Mouse (Mus musculus) E14TG2a.4 (cell line): Measurements from ENCODE around the gene Rftn1.

Experiments used
- CTCF ChIP-seq: conservative IDR thresholded peaks from 2 replicates; pipeline ENCODE4 v1.5.1; 2014; ENCODE audit warnings: low read length
- NANOG ChIP-seq: IDR thresholded peaks from 2 replicates; pipeline ENCODE4 v1.6.1; 2014; ENCODE audit warnings: borderline replicate concordance, low read length, mixed read lengths
- POU5F1 ChIP-seq: IDR thresholded peaks from 2 replicates; pipeline ENCODE4 v1.6.1; 2014; ENCODE audit warnings: low read length, borderline replicate concordance

DNA sequence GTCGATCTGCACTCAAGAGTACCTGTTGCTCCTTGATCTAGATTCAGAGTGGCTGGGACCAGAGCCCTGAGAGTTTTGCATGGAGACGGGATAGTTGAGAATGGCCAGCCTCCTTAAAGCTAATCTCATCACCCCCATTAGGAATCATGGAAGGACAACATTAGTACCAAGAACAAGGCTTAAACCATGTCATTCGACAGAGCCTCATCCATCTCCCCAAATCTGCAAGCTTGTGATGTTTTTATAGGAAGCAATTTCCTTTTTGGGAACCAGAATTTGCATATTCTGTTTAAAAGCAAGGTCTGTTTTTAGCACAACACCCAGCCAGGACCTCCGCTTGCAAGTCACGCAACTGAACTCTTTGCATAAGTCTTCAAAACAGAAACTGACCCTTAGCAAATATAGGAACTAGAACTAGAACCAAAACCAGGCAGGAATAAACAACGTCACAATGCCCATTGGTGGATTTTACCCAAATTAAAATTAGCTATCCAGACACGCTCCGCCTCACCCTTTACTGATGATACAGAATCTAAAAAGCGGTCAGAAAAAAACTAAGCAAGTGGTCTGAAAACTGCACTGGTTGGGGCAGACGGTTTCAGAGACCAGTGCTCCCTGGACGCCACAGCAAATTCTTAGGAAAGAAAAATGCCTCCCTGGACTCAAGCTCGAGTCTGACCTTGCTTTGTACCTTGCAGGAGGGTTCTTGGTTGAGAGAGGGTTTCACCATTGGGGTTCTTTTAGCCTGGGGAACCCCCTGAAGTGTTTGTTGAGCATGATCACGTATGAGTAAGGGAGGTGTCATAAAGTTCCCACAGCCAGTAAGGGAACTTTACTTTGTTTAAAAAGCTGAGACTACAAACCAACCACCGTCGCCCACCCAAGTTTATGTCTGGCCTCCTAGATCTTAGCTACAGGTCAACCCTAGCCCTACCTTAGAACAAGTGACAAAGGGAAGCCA lies 33.0 kb downstream of the Rftn1 start:
- TF ChIP-seq CTCF (no peak), NANOG (no peak), POU5F1 (no peak)
